Comparison of ENCODE assay signal across 25 mouse cellular contexts in the genomic region with DNA sequence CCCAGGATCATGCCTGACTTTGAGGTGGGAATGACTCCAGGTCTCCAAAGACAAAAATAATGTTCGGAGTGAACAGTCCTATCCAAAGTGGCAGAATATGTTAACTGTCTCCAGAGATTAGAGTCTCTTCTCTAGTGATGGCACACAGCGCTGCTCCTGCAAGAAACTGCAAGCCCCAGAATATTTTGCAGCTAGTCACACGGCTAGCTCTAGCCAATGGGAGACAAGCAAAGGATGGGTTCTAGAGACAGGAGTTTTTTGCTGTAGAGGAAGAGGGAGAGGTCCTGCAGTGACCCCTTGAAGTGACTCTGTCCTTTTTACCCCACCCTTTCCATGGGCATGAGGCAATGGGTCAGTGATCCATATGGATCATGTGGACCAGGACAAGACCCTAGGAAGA. TPM values are rescaled to one million over a fixed set of nuclear protein-coding genes. Genes with fewer than 3 reads are reported as not detected.
DNase-seq lines count a peak whose midpoint lies in the region; ATAC-seq and TF ChIP-seq lines count a peak whose summit lies in the region.
"Had no signal": no experiment of that assay in that cellular context is flagged by ENCODE, and none has a peak within 500 bp of the region (broad histone marks: within the 10 kb centered on the region; RNA-seq: fewer than 3 reads in every experiment).

No protein-coding gene starts in this region.

- H3K4me3 ChIP-seq in liver, embryonic 14.5 days (ENCODE audit: insufficient read depth in 1 of 2, low read depth in 2 of 2, low read length in 2 of 2), result no peak overlapping the region
- H3K4me3 ChIP-seq in liver, postnatal 0 days (ENCODE audit: low read depth, low read length), result no peak overlapping the region
- H3K4me3 ChIP-seq in C2C12 (ENCODE audit: insufficient read depth, poor library complexity, severe bottlenecking) (no peak overlapping the region), MEL (ENCODE audit: control insufficient read depth in 1 of 2, insufficient read depth in 1 of 2, low read depth in 2 of 2, low read length in 2 of 2) (no peak overlapping the region)
- H3K4me3 ChIP-seq in neural tube, embryonic 15.5 days (replicated peaks), result no peak overlapping the region
- no peak overlapping the region for H3K4me3 ChIP-seq in hindbrain, embryonic 16.5 days (ENCODE audit: low read length)
- H3K4me3 ChIP-seq: embryonic facial prominence, embryonic 15.5 days; erythroblast, embryonic 14.5 days; forebrain, embryonic 13.5 days; gastrocnemius, adult 2 months; heart, embryonic 13.5 days; hindbrain, embryonic 15.5 days had no signal

- no peaks in the 10 kb centered on the region; the same call in none of the 2 replicates for H3K36me3 ChIP-seq in liver, embryonic 14.5 days (replicated peaks; ENCODE audit: control insufficient read depth, insufficient read depth, low read depth)
- peaks cover 58% of the 10 kb centered on the region for H3K36me3 ChIP-seq in liver, postnatal 0 days (replicated peaks; ENCODE audit: insufficient read depth, low read length)
- H3K36me3 ChIP-seq in C2C12 (ENCODE audit: control insufficient read depth, insufficient read depth) (peaks cover 70% of the 10 kb centered on the region), MEL (ENCODE audit: control insufficient read depth in 1 of 2, insufficient read depth in 2 of 2, low read length in 2 of 2) (peaks cover 0 to 2% of the 10 kb centered on the region in 2 experiments; a peak in 1 of 4 replicates)
- peaks cover 99% of the 10 kb centered on the region for H3K36me3 ChIP-seq in neural tube, embryonic 15.5 days
- H3K36me3 ChIP-seq in hindbrain, embryonic 16.5 days (ENCODE audit: control insufficient read depth, insufficient read depth, low read length), result peaks cover 70% of the 10 kb centered on the region

- no peak for TF ChIP-seq CTCF in liver, embryonic 14.5 days (IDR thresholded peaks at IDR 0.05; ENCODE audit: low read depth)
- no peak for TF ChIP-seq CTCF in liver, postnatal 0 days (IDR thresholded peaks at IDR 0.05; ENCODE audit: low read depth)
- TF ChIP-seq CTCF in C2C12 (IDR thresholded peaks at IDR 0.05; ENCODE audit: control insufficient read depth, insufficient read depth, insufficient read length) (no peak), MEL (IDR thresholded peaks at IDR 0.05 in 2 of 3, conservative IDR thresholded peaks at IDR 0.05 in 1 of 3; ENCODE audit: control insufficient read depth in 1 of 3, insufficient read depth in 1 of 3, low read depth in 2 of 3, low read length in 3 of 3, poor library complexity in 1 of 3, severe bottlenecking in 1 of 3) (no peak)

- H3K79me2 ChIP-seq in C2C12 (ENCODE audit: control insufficient read depth, insufficient read depth) (no peaks in the 10 kb centered on the region), MEL (ENCODE audit: control insufficient read depth, insufficient read depth, low read length, poor library complexity) (no peaks in the 10 kb centered on the region)

- H3ac ChIP-seq in C2C12 (ENCODE audit: control insufficient read depth, insufficient read length, low read depth), result no peak overlapping the region

- WGBS in liver, embryonic 14.5 days (ENCODE audit: insufficient replicate concordance), result 80% methylated on average over 3 of the region's 3 CpGs
- WGBS in liver, postnatal 0 days (ENCODE audit: insufficient replicate concordance), result 76% methylated on average over 3 of the region's 3 CpGs
- WGBS in neural tube, embryonic 15.5 days, result 89% methylated on average over 3 of the region's 3 CpGs
- WGBS in hindbrain, embryonic 16.5 days, result 85% methylated on average over 3 of the region's 3 CpGs

- no peaks in the 10 kb centered on the region for H3K4me1 ChIP-seq in liver, embryonic 14.5 days (replicated peaks; ENCODE audit: control insufficient read depth in 2 of 2, insufficient read depth in 2 of 2, low read length in 1 of 2)
- H3K4me1 ChIP-seq in liver, postnatal 0 days (ENCODE audit: insufficient read depth), result no peaks in the 10 kb centered on the region
- H3K4me1 ChIP-seq in MEL (ENCODE audit: control insufficient read depth in 1 of 2, insufficient read depth in 2 of 2, low read length in 2 of 2), result no peaks in the 10 kb centered on the region
- H3K4me1 ChIP-seq in neural tube, embryonic 15.5 days, result no peaks in the 10 kb centered on the region
- no peaks in the 10 kb centered on the region for H3K4me1 ChIP-seq in hindbrain, embryonic 16.5 days (ENCODE audit: control insufficient read depth, insufficient read depth, low read depth, low read length)
- H3K4me1 ChIP-seq: embryonic facial prominence, embryonic 15.5 days; forebrain, embryonic 13.5 days; heart, embryonic 13.5 days; hindbrain, embryonic 15.5 days had no signal

- no peaks in the 10 kb centered on the region for H3K9me3 ChIP-seq in liver, embryonic 14.5 days (ENCODE audit: control insufficient read depth, low read length)
- H3K9me3 ChIP-seq in liver, postnatal 0 days (ENCODE audit: low read length), result no peaks in the 10 kb centered on the region
- H3K9me3 ChIP-seq in MEL (replicated peaks; ENCODE audit: insufficient read depth, low read length), result no peaks in the 10 kb centered on the region
- no peaks in the 10 kb centered on the region for H3K9me3 ChIP-seq in neural tube, embryonic 15.5 days (replicated peaks)
- no peaks in the 10 kb centered on the region for H3K9me3 ChIP-seq in hindbrain, embryonic 16.5 days (ENCODE audit: control insufficient read depth, low read length)
- H3K9me3 ChIP-seq: embryonic facial prominence, embryonic 15.5 days; forebrain, embryonic 13.5 days; heart, embryonic 13.5 days; hindbrain, embryonic 15.5 days had no signal

- no peak for ATAC-seq in liver, embryonic 14.5 days (ENCODE audit: insufficient read depth)
- ATAC-seq in liver, postnatal 0 days, result no peak
- no peak for ATAC-seq in neural tube, embryonic 15.5 days (ENCODE audit: low FRiP score)
- ATAC-seq in hindbrain, embryonic 16.5 days, result no peak
- ATAC-seq: forebrain, embryonic 13.5 days; inflammation-experienced regulatory T-cells, adult 6 months; intestine, postnatal 0 days had no signal

- H3K27ac ChIP-seq in liver, embryonic 14.5 days, result no peak overlapping the region
- no peak overlapping the region for H3K27ac ChIP-seq in liver, postnatal 0 days (ENCODE audit: low read depth)
- no peak overlapping the region for H3K27ac ChIP-seq in MEL (ENCODE audit: control insufficient read depth, low read depth, low read length)
- no peak overlapping the region for H3K27ac ChIP-seq in neural tube, embryonic 15.5 days (replicated peaks)
- H3K27ac ChIP-seq in hindbrain, embryonic 16.5 days (ENCODE audit: low read depth, low read length), result no peak overlapping the region
- H3K27ac ChIP-seq: embryonic facial prominence, embryonic 15.5 days; forebrain, embryonic 13.5 days; gastrocnemius, adult 2 months; heart, embryonic 13.5 days; hindbrain, embryonic 15.5 days had no signal

- H3K9ac ChIP-seq in liver, embryonic 14.5 days (replicated peaks), result no peak overlapping the region
- no peak overlapping the region for H3K9ac ChIP-seq in liver, postnatal 0 days (replicated peaks)
- H3K9ac ChIP-seq in MEL (ENCODE audit: control insufficient read depth, low read depth, low read length, poor library complexity, severe bottlenecking), result no peak overlapping the region
- no peak overlapping the region for H3K9ac ChIP-seq in neural tube, embryonic 15.5 days (replicated peaks)
- H3K9ac ChIP-seq in hindbrain, embryonic 16.5 days (ENCODE audit: low read depth, low read length), result no peak overlapping the region
- H3K9ac ChIP-seq: embryonic facial prominence, embryonic 15.5 days; forebrain, embryonic 13.5 days; heart, embryonic 13.5 days; hindbrain, embryonic 15.5 days had no signal

- no peak overlapping the region for H3K4me2 ChIP-seq in liver, embryonic 14.5 days (ENCODE audit: low read depth)
- no peak overlapping the region for H3K4me2 ChIP-seq in liver, postnatal 0 days (ENCODE audit: low read depth, low read length)
- H3K4me2 ChIP-seq in neural tube, embryonic 15.5 days, result no peak overlapping the region
- H3K4me2 ChIP-seq in hindbrain, embryonic 16.5 days (ENCODE audit: low read length), result no peak overlapping the region
- H3K4me2 ChIP-seq: embryonic facial prominence, embryonic 15.5 days; forebrain, embryonic 13.5 days; heart, embryonic 13.5 days; hindbrain, embryonic 15.5 days had no signal

- H3K79me3 ChIP-seq in C2C12 (ENCODE audit: low read depth), result no peaks in the 10 kb centered on the region

- no peak for TF ChIP-seq EP300 in liver, embryonic 14.5 days (IDR thresholded peaks at IDR 0.05; ENCODE audit: low read depth)
- TF ChIP-seq EP300 in liver, postnatal 0 days (IDR thresholded peaks at IDR 0.05; ENCODE audit: low read depth), result no peak
- no peak for TF ChIP-seq EP300 in MEL (IDR thresholded peaks at IDR 0.05; ENCODE audit: low read depth in 1 of 2, low read length in 2 of 2)

- peak in 2 of 3 experiments; percentile 11 to 20 for DNase-seq in liver, embryonic 14.5 days (ENCODE audit: low read depth in 3 of 3, low spot score in 3 of 3)
- DNase-seq in liver, postnatal 0 days, result no peak
- peak; percentile 25 for DNase-seq in MEL (ENCODE audit: low read depth, low spot score)
- peak; percentile 20 for DNase-seq in c-Kit-positive CD71-positive TER-119-positive erythroid progenitor cells, embryonic 14.5 days (ENCODE audit: low spot score)
- DNase-seq: adrenal gland, postnatal 14 days; cerebellum, adult 8-10 months; cerebellum, postnatal 14 days; embryo, embryonic 11 days; gastrocnemius, adult 2 months; gastrocnemius, postnatal 25 days; heart, postnatal 36 days; kidney, adult 8-10 months had no signal

- no peaks in the 10 kb centered on the region for H3K27me3 ChIP-seq in liver, embryonic 14.5 days (ENCODE audit: control insufficient read depth, insufficient read depth, low read length)
- no peaks in the 10 kb centered on the region for H3K27me3 ChIP-seq in liver, postnatal 0 days (ENCODE audit: insufficient read depth, low read length)
- no peaks in the 10 kb centered on the region for H3K27me3 ChIP-seq in C2C12 (ENCODE audit: control insufficient read depth, insufficient read depth, insufficient read length)
- no peaks in the 10 kb centered on the region for H3K27me3 ChIP-seq in MEL (ENCODE audit: control insufficient read depth in 1 of 2, insufficient read depth in 2 of 2, low read length in 2 of 2)
- no peaks in the 10 kb centered on the region for H3K27me3 ChIP-seq in neural tube, embryonic 15.5 days (replicated peaks)
- no peaks in the 10 kb centered on the region for H3K27me3 ChIP-seq in hindbrain, embryonic 16.5 days (replicated peaks; ENCODE audit: control insufficient read depth, insufficient read depth, low read length)
- H3K27me3 ChIP-seq: CH12.LX; embryonic facial prominence, embryonic 15.5 days; forebrain, embryonic 13.5 days; heart, embryonic 13.5 days; hindbrain, embryonic 15.5 days had no signal

- TF ChIP-seq RAD21 in MEL (IDR thresholded peaks at IDR 0.05; ENCODE audit: low read depth, low read length), result no peak

- TF ChIP-seq POLR2A in MEL (IDR thresholded peaks at IDR 0.05; ENCODE audit: control insufficient read depth in 1 of 2, insufficient read depth in 1 of 2, low read depth in 1 of 2, low read length in 2 of 2, poor library complexity in 1 of 2), result no peak

RNA-seq across cellular contexts. Expression of a gene that starts 9.9 kb away (rescaled TPM):
- polyA plus RNA-seq in liver, embryonic 14.5 days (2012; rRNA removed), result 3.0 and 3.4 TPM in 2 replicates
- polyA plus RNA-seq in liver, embryonic 14.5 days (2014; fragmentation: Nextera tagmentation; extraction: Ambion mirVana), result 2.3 and 3.6 TPM in 2 replicates
- 4.4 and 4.5 TPM in 2 replicates for polyA plus RNA-seq in liver, postnatal 0 days (2015; fragmentation: Nextera tagmentation; extraction: Ambion mirVana)
- polyA plus RNA-seq in C2C12 (2012; fragmentation: generic; extraction: Trizol) (25.2 TPM), MEL (2012; ENCODE audit: insufficient read depth in 1 of 2, insufficient read length in 2 of 2, low read depth in 1 of 2, low replicate concordance in 2 of 2, missing spikeins in 1 of 2) (10 to 100 TPM in 1 of 2 experiments, not detected in 1; 18.7 TPM)
- total RNA-seq in MEL (2012; rRNA removed), result 7.3 and 9.1 TPM in 2 replicates
- polyA plus RNA-seq in neural tube, embryonic 15.5 days (2015; fragmentation: Nextera tagmentation; extraction: Ambion mirVana), result 41.3 and 43.7 TPM in 2 replicates
- polyA plus RNA-seq in hindbrain, embryonic 16.5 days (2015; fragmentation: Nextera tagmentation; extraction: Ambion mirVana), result 53.3 and 54.5 TPM in 2 replicates

RNA-seq across cellular contexts. Expression of a gene that starts 10.0 kb away (rescaled TPM):
- 0.15 and 0.19 TPM in 2 replicates for polyA plus RNA-seq in liver, embryonic 14.5 days (2012; rRNA removed)
- 0.25 TPM in 1 of 2 replicates, not detected in the other for polyA plus RNA-seq in liver, embryonic 14.5 days (2014; fragmentation: Nextera tagmentation; extraction: Ambion mirVana)
- polyA plus RNA-seq in liver, postnatal 0 days (2015; fragmentation: Nextera tagmentation; extraction: Ambion mirVana), result 0.24 and 0.29 TPM in 2 replicates
- polyA plus RNA-seq in C2C12 (2012; fragmentation: generic; extraction: Trizol), result 0.61 TPM
- total RNA-seq in MEL (2012; rRNA removed), result 1.3 and 2.2 TPM in 2 replicates
- 1 to 10 TPM in 1 of 2 experiments, not detected in 1; 3.0 TPM for polyA plus RNA-seq in MEL (2012; ENCODE audit: insufficient read depth in 1 of 2, insufficient read length in 2 of 2, low read depth in 1 of 2, low replicate concordance in 2 of 2, missing spikeins in 1 of 2)
- 2.0 and 2.6 TPM in 2 replicates for polyA plus RNA-seq in neural tube, embryonic 15.5 days (2015; fragmentation: Nextera tagmentation; extraction: Ambion mirVana)
- polyA plus RNA-seq in hindbrain, embryonic 16.5 days (2015; fragmentation: Nextera tagmentation; extraction: Ambion mirVana), result 2.7 and 2.9 TPM in 2 replicates
- total RNA-seq: gastrocnemius, postnatal 25 days had no signal
- polyA plus RNA-seq: erythroblast, embryonic 14.5 days had no signal

RNA-seq across cellular contexts. Expression of a gene that starts 12.1 kb away (rescaled TPM):
- 0.03 and 0.04 TPM in 2 replicates for polyA plus RNA-seq in liver, embryonic 14.5 days (2012; rRNA removed)
- polyA plus RNA-seq in liver, embryonic 14.5 days (2014; fragmentation: Nextera tagmentation; extraction: Ambion mirVana), result not detected in 2 replicates
- not detected in 2 replicates for polyA plus RNA-seq in liver, postnatal 0 days (2015; fragmentation: Nextera tagmentation; extraction: Ambion mirVana)
- polyA plus RNA-seq in C2C12 (2012; fragmentation: generic; extraction: Trizol) (10.3 TPM), MEL (2012; ENCODE audit: insufficient read depth in 1 of 2, insufficient read length in 2 of 2, low read depth in 1 of 2, low replicate concordance in 2 of 2, missing spikeins in 1 of 2) (under 1 TPM in 1 of 2 experiments, not detected in 1; 0.08 TPM)
- total RNA-seq in MEL (2012; rRNA removed), result 0.04 and 0.07 TPM in 2 replicates
- polyA plus RNA-seq in neural tube, embryonic 15.5 days (2015; fragmentation: Nextera tagmentation; extraction: Ambion mirVana), result 0.47 and 0.49 TPM in 2 replicates
- 0.51 and 0.55 TPM in 2 replicates for polyA plus RNA-seq in hindbrain, embryonic 16.5 days (2015; fragmentation: Nextera tagmentation; extraction: Ambion mirVana)
- total RNA-seq: common myeloid progenitor, adult 5-6 weeks; gastrocnemius, adult 2 months; gastrocnemius, postnatal 25 days; heart, postnatal 36 days had no signal
- polyA plus RNA-seq: embryonic facial prominence, embryonic 11.5 days; erythroblast, embryonic 14.5 days had no signal

RNA-seq across cellular contexts. Expression of a gene that starts 33.3 kb away (rescaled TPM):
- 16.8 and 17.1 TPM in 2 replicates for polyA plus RNA-seq in liver, embryonic 14.5 days (2012; rRNA removed)
- polyA plus RNA-seq in liver, embryonic 14.5 days (2014; fragmentation: Nextera tagmentation; extraction: Ambion mirVana), result 2.5 and 3.2 TPM in 2 replicates
- 2.3 and 2.8 TPM in 2 replicates for polyA plus RNA-seq in liver, postnatal 0 days (2015; fragmentation: Nextera tagmentation; extraction: Ambion mirVana)
- polyA plus RNA-seq in C2C12 (2012; fragmentation: generic; extraction: Trizol), result 45.2 TPM
- total RNA-seq in MEL (2012; rRNA removed), result 34.4 and 37.0 TPM in 2 replicates
- 10 to 100 TPM in 1 of 2 experiments, not detected in 1; 56.1 TPM for polyA plus RNA-seq in MEL (2012; ENCODE audit: insufficient read depth in 1 of 2, insufficient read length in 2 of 2, low read depth in 1 of 2, low replicate concordance in 2 of 2, missing spikeins in 1 of 2)
- polyA plus RNA-seq in neural tube, embryonic 15.5 days (2015; fragmentation: Nextera tagmentation; extraction: Ambion mirVana), result 18.5 and 21.6 TPM in 2 replicates
- 21.5 and 22.7 TPM in 2 replicates for polyA plus RNA-seq in hindbrain, embryonic 16.5 days (2015; fragmentation: Nextera tagmentation; extraction: Ambion mirVana)

RNA-seq across cellular contexts. Expression of a gene that starts 47.2 kb away (rescaled TPM):
- 0.12 TPM in 1 of 2 replicates, not detected in the other for polyA plus RNA-seq in liver, embryonic 14.5 days (2012; rRNA removed)
- polyA plus RNA-seq in liver, embryonic 14.5 days (2014; fragmentation: Nextera tagmentation; extraction: Ambion mirVana), result not detected in 2 replicates
- 0.34 and 0.79 TPM in 2 replicates for polyA plus RNA-seq in liver, postnatal 0 days (2015; fragmentation: Nextera tagmentation; extraction: Ambion mirVana)
- polyA plus RNA-seq in C2C12 (2012; fragmentation: generic; extraction: Trizol) (1.1 TPM), MEL (2012; ENCODE audit: insufficient read depth in 1 of 2, insufficient read length in 2 of 2, low read depth in 1 of 2, low replicate concordance in 2 of 2, missing spikeins in 1 of 2) (1 to 10 TPM in 1 of 2 experiments, not detected in 1; 1.7 TPM)
- 0.56 and 2.0 TPM in 2 replicates for total RNA-seq in MEL (2012; rRNA removed)
- 7.4 and 11.9 TPM in 2 replicates for polyA plus RNA-seq in neural tube, embryonic 15.5 days (2015; fragmentation: Nextera tagmentation; extraction: Ambion mirVana)
- polyA plus RNA-seq in hindbrain, embryonic 16.5 days (2015; fragmentation: Nextera tagmentation; extraction: Ambion mirVana), result 6.2 and 6.8 TPM in 2 replicates
- total RNA-seq: CH12.LX; common myeloid progenitor, adult 5-6 weeks; gastrocnemius, adult 2 months; gastrocnemius, postnatal 25 days had no signal
- polyA plus RNA-seq: erythroblast, embryonic 14.5 days; inflammation-experienced regulatory T-cells, adult 6 months had no signal
